ENCODE assay signal across 8 mouse cellular contexts in genomic region chr7:41632409-41633220, GRCm38 (mm10). TPM values are rescaled to one million over a fixed set of nuclear protein-coding genes. Genes with fewer than 3 reads are reported as not detected.
DNase-seq lines count a peak whose midpoint lies in the region; ATAC-seq and TF ChIP-seq lines count a peak whose summit lies in the region.

Gene Zfp788, plus strand, starts transcription at chr7:41633203.

- H3K4me3 ChIP-seq in embryonic facial prominence, embryonic 13.5 days, result peak within 1 kb of the TSS; percentile 63
- peak within 1 kb of the TSS; percentile 81 for H3K4me3 ChIP-seq in kidney, adult 2 months (ENCODE audit: insufficient read depth, low read depth, low read length)
- peak within 1 kb of the TSS; percentile 63 for H3K4me3 ChIP-seq in limb, embryonic 12.5 days (replicated peaks)
- H3K4me3 ChIP-seq in midbrain, embryonic 15.5 days, result peak within 1 kb of the TSS; percentile 81
- H3K4me3 ChIP-seq in spleen, adult 2 months (ENCODE audit: extremely low read depth, insufficient read depth, insufficient read length), result peak within 1 kb of the TSS; percentile 75

- peak within 1 kb of the TSS; percentile 78 for H3K9ac ChIP-seq in embryonic facial prominence, embryonic 13.5 days
- H3K9ac ChIP-seq in limb, embryonic 12.5 days (replicated peaks), result peak within 1 kb of the TSS; percentile 73
- H3K9ac ChIP-seq in midbrain, embryonic 15.5 days, result peak within 1 kb of the TSS; percentile 88

- peak; percentile 61 for TF ChIP-seq POLR2A in kidney, adult 2 months (IDR thresholded peaks at IDR 0.05; ENCODE audit: low read depth, low read length)
- no peak for TF ChIP-seq POLR2A in spleen, adult 2 months (IDR thresholded peaks at IDR 0.05; ENCODE audit: low read depth, low read length)

- peaks cover 6% of the 10 kb centered on the region; the same call in 1 of the 2 replicates for H3K9me3 ChIP-seq in embryonic facial prominence, embryonic 13.5 days
- H3K9me3 ChIP-seq in limb, embryonic 12.5 days, result peaks cover 3% of the 10 kb centered on the region; the same call in 1 of the 2 replicates
- H3K9me3 ChIP-seq in midbrain, embryonic 15.5 days, result peaks cover 5% of the 10 kb centered on the region; the same call in 1 of the 2 replicates

- DNase-seq in 3134 (ENCODE audit: extremely low read depth, insufficient read length, low spot score), result peak; percentile 93
- DNase-seq in adrenal gland, postnatal 36 days, result peak; percentile 94
- DNase-seq in heart, adult 18-20 months, result peak; percentile 95 to 98
- peak; percentile 98 for DNase-seq in kidney, adult 2 months
- peak; percentile 68 to 83 for DNase-seq in spleen, adult 2 months (ENCODE audit: low read depth in 1 of 2, low spot score in 2 of 2)

- peak; percentile 96 for ATAC-seq in embryonic facial prominence, embryonic 13.5 days (ENCODE audit: insufficient number of reproducible peaks, insufficient read depth, low FRiP score, low TSS enrichment, low read depth)
- ATAC-seq in limb, embryonic 12.5 days (ENCODE audit: insufficient number of reproducible peaks, insufficient read depth, low FRiP score, low TSS enrichment, low read depth), result peak; percentile 97
- ATAC-seq in midbrain, embryonic 15.5 days (replicated peaks), result peak; percentile 97

- H3K4me1 ChIP-seq in embryonic facial prominence, embryonic 13.5 days, result peaks cover 4% of the 10 kb centered on the region; the same call in 1 of the 2 replicates
- no peaks in the 10 kb centered on the region for H3K4me1 ChIP-seq in kidney, adult 2 months (ENCODE audit: control insufficient read depth, insufficient read depth, low read length)
- peaks cover 3% of the 10 kb centered on the region; the same call in 1 of the 2 replicates for H3K4me1 ChIP-seq in limb, embryonic 12.5 days (replicated peaks)
- peaks cover 9% of the 10 kb centered on the region for H3K4me1 ChIP-seq in midbrain, embryonic 15.5 days
- H3K4me1 ChIP-seq in spleen, adult 2 months (ENCODE audit: control insufficient read depth, insufficient read depth, insufficient read length), result no peaks in the 10 kb centered on the region

- H3K4me2 ChIP-seq in embryonic facial prominence, embryonic 13.5 days, result peak within 1 kb of the TSS; percentile 82
- H3K4me2 ChIP-seq in limb, embryonic 12.5 days, result peak within 1 kb of the TSS; percentile 71
- H3K4me2 ChIP-seq in midbrain, embryonic 15.5 days, result peak within 1 kb of the TSS; percentile 69

- peak; percentile 84 for TF ChIP-seq CTCF in kidney, adult 2 months (conservative IDR thresholded peaks at IDR 0.05; ENCODE audit: insufficient read depth, insufficient read length, low read depth, low read length)
- 0 out of 2 replicates have a peak, but pooled peaks have one; percentile 15 for TF ChIP-seq CTCF in spleen, adult 2 months (IDR thresholded peaks at IDR 0.05; ENCODE audit: extremely low read depth, insufficient read depth, insufficient read length, insufficient replicate concordance)

- WGBS in embryonic facial prominence, embryonic 13.5 days, result 2% methylated on average over 27 of the region's 27 CpGs
- WGBS in kidney, adult 2 months, result 1% methylated on average over 27 of the region's 27 CpGs
- WGBS in limb, embryonic 12.5 days, result 1% methylated on average over 27 of the region's 27 CpGs
- WGBS in midbrain, embryonic 15.5 days, result 1% methylated on average over 27 of the region's 27 CpGs
- 3% methylated on average over 27 of the region's 27 CpGs for WGBS in spleen, adult 2 months

- H3K36me3 ChIP-seq in embryonic facial prominence, embryonic 13.5 days, result peaks cover 37% of the 10 kb centered on the region
- peaks cover 3% of the 10 kb centered on the region for H3K36me3 ChIP-seq in kidney, adult 2 months (ENCODE audit: control insufficient read depth, insufficient read depth, low read length)
- H3K36me3 ChIP-seq in limb, embryonic 12.5 days, result peaks cover 36% of the 10 kb centered on the region
- peaks cover 27% of the 10 kb centered on the region for H3K36me3 ChIP-seq in midbrain, embryonic 15.5 days (replicated peaks)
- peaks cover 5% of the 10 kb centered on the region for H3K36me3 ChIP-seq in spleen, adult 2 months (ENCODE audit: control insufficient read depth, insufficient read depth, low read length)

- peak within 1 kb of the TSS; percentile 97 for H3K27ac ChIP-seq in embryonic facial prominence, embryonic 13.5 days
- H3K27ac ChIP-seq in kidney, adult 2 months (ENCODE audit: insufficient read depth, low read depth, low read length), result peak within 1 kb of the TSS; percentile 66
- H3K27ac ChIP-seq in limb, embryonic 12.5 days, result peak within 1 kb of the TSS; percentile 95
- peak within 1 kb of the TSS; percentile 98 for H3K27ac ChIP-seq in midbrain, embryonic 15.5 days
- H3K27ac ChIP-seq in spleen, adult 2 months (ENCODE audit: insufficient read depth, low read length), result peak within 1 kb of the TSS; percentile 80

- no peaks in the 10 kb centered on the region for H3K27me3 ChIP-seq in embryonic facial prominence, embryonic 13.5 days
- H3K27me3 ChIP-seq in kidney, adult 2 months (replicated peaks; ENCODE audit: control insufficient read depth, insufficient read depth, low read length), result no peaks in the 10 kb centered on the region
- no peaks in the 10 kb centered on the region for H3K27me3 ChIP-seq in limb, embryonic 12.5 days
- H3K27me3 ChIP-seq in midbrain, embryonic 15.5 days (replicated peaks), result no peaks in the 10 kb centered on the region
- no peaks in the 10 kb centered on the region for H3K27me3 ChIP-seq in spleen, adult 2 months (ENCODE audit: control insufficient read depth, insufficient read depth, low read length)

RNA-seq across cellular contexts. Expression of gene Zfp788, which starts in this region (rescaled TPM):
- 10 to 100 TPM; 11.1 to 13.6 TPM for total RNA-seq in adrenal gland, postnatal 36 days (2021)
- polyA plus RNA-seq in embryonic facial prominence, embryonic 13.5 days (2015; fragmentation: Nextera tagmentation; extraction: Ambion mirVana), result 15.3 and 15.6 TPM in 2 replicates
- 1 to 10 TPM; 7.9 to 8.9 TPM for total RNA-seq in heart, adult 18-20 months (2021)
- polyA plus RNA-seq in kidney, adult 2 months (2012; rRNA removed), result 1.1 and 1.4 TPM in 2 replicates
- polyA plus RNA-seq in limb, embryonic 12.5 days (2016; fragmentation: Nextera tagmentation; extraction: Ambion mirVana), result 13.9 and 15.2 TPM in 2 replicates
- polyA plus RNA-seq in midbrain, embryonic 15.5 days (2015; fragmentation: Nextera tagmentation; extraction: Ambion mirVana), result 22.7 and 26.1 TPM in 2 replicates
- polyA plus RNA-seq in spleen, adult 2 months (2012; rRNA removed), result 0.33 and 0.81 TPM in 2 replicates

Comparison
In these comparisons a context has a peak if more than half of its experiments do, and no peak if none do; other contexts are left out.
1. Peak in every context shown above with its lines: DNase-seq, ATAC-seq, H3K4me3 ChIP-seq and H3K27ac ChIP-seq.
2. Peak in DNase-seq, H3K4me3 ChIP-seq and H3K27ac ChIP-seq in spleen, adult 2 months; RNA of the gene not detected or under 1 TPM.